Mouse (Mus musculus) neural tube, embryonic 14.5 days (tissue): ENCODE measurements around the gene S100a1. TPM values are rescaled to one million over a fixed set of nuclear protein-coding genes. Genes with fewer than 3 reads are reported as not detected.
A peak's percentile ranks its signal among the peaks of the same experiment; 100 is the strongest.

Source experiments
- ATAC-seq: fragments of 200-750 bp; cut with Nextera tagmentation; 2 replicates; pipeline ENCODE4 v1.8.0; 2017; ENCODE audit warnings: low read depth, mild to moderate bottlenecking, moderate TSS enrichment, moderate library complexity
- H3K27ac ChIP-seq: fragments of 300-500 bp; sonication (generic); 2 replicates; pipeline ENCODE4 v1.5.1; 2014; ENCODE audit warnings: low read depth, mild to moderate bottlenecking, control low read depth, low read length, moderate library complexity, mixed read lengths
- H3K27me3 ChIP-seq: fragments of 300-500 bp; sonication (generic); 2 replicates; pipeline ENCODE4 v1.6.1; 2014; ENCODE audit warnings: low read length; ENCODE audit not compliant: control insufficient read depth, insufficient read depth
- H3K36me3 ChIP-seq: fragments of 300-500 bp; sonication (generic); 2 replicates; pipeline ENCODE4 v1.6.1; 2014; ENCODE audit warnings: low read length, mixed read lengths; ENCODE audit not compliant: control insufficient read depth, insufficient read depth
- H3K4me1 ChIP-seq: fragments of 300-500 bp; sonication (generic); 2 replicates; pipeline ENCODE4 v1.6.1; 2014; ENCODE audit warnings: low read length; ENCODE audit not compliant: control insufficient read depth, insufficient read depth
- H3K4me2 ChIP-seq: fragments of 300-500 bp; sonication (generic); 2 replicates; pipeline ENCODE4 v1.6.1; 2014; ENCODE audit warnings: mild to moderate bottlenecking, low read depth, low read length, control low read depth
- H3K4me3 ChIP-seq: fragments of 300-500 bp; sonication (generic); 2 replicates; pipeline ENCODE4 v1.5.1; 2014; ENCODE audit warnings: low read depth, low read length, control low read depth, mixed read lengths
- H3K9ac ChIP-seq: fragments of 300-500 bp; sonication (generic); replicated peaks from 2 replicates; pipeline ENCODE4 v1.6.1; 2014; ENCODE audit warnings: low read depth, mild to moderate bottlenecking, control low read depth, low read length, mixed read lengths
- H3K9me3 ChIP-seq: fragments of 300-500 bp; sonication (generic); 2 replicates; pipeline ENCODE4 v1.6.1; 2016; ENCODE audit warnings: low read length; ENCODE audit not compliant: control insufficient read depth
- WGBS: fragments of 180-500 bp; shearing (Covaris S2); extraction: QIAGEN DNeasy Blood & Tissue Kit; methylation state at CpG from one replicate; pipeline ENCODE4 v1.1.7; 2014; 5-methylcytosine and 5-hydroxymethylcytosine counted together
- polyA plus RNA-seq: library from polyadenylated mRNA; unstranded; fragments of >200 nt; fragmentation: Nextera tagmentation; extraction: Ambion mirVana; gene quantifications from 2 replicates; pipeline ENCODE4 v1.2.1, GENCODE M21; 2014

Gene S100a1
- polyA plus RNA-seq, 1 experiment from 2014 or later, result 18.6 TPM

DNA sequence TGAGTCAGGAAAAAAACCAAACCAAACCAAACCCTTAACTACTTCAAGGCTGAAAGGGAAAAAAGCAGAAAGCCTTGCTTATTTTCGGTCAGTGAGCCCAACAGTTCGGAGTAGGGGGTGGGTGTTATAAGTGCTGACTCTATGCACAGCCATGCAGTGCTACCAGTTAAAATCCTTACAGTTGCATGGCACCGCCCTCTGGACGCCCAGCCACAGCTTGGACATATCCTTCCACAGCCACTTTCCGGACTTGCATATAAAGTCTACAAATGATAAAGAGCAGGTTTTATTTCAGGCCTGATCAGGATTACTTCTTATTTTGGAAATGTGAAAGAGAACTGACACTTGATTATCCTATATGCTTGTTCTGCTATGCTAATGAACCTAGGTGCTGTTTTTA lies 9.0 kb downstream of the S100a1 start:
- 90% methylated on average over 5 of the region's 5 CpGs for WGBS
- Histone ChIP-seq H3K27ac (no peak overlapping the region), H3K9me3 (no peaks in the 10 kb centered on the region), H3K4me2 (no peak overlapping the region), H3K36me3 (peaks cover 55% of the 10 kb centered on the region), H3K9ac (no peak overlapping the region), H3K4me1 (peaks cover 25% of the 10 kb centered on the region), H3K4me3 (no peak overlapping the region), H3K27me3 (no peaks in the 10 kb centered on the region)
- no peak for ATAC-seq

DNA sequence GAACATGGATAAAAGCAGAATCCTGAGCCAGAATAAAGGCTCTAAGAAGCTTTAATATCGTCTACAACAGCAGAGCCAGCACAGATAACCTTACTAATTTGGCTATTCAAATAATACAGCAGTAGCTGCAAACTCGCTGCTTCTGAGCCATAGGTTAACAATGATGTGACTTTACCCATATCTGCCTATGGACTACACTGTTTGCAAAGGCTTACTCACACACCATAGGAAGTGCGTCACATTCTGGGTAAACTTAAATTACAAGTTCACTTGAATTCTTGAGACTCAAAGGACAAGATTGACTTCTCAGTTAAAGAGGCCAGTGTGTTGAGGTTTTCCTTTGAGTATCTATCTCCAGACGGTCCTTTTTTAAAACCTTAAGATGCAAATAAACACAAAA lies 10.7 kb downstream of the S100a1 start:
- WGBS, result 91% methylated on average over 4 of the region's 4 CpGs

DNA sequence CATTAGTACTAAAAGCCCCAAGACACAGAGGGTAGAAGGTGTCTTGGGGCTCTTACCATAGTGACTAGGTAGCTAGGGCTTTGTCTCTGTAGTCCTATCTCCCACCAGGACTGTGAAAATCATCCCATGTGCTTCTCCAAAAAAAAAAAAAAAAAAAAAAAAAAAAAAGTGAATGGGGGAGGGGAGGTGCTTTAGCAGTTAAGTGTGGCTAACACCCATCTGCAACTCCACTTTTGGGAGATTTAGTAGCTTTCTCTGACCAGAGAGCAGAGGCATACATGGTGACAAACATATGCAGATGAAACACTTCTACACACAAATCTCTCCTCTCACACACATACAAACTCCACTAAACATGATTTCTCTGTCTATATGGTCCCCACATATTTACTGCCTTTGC lies 16.6 kb downstream of the S100a1 start:
- Histone ChIP-seq H3K9ac (no peak overlapping the region), H3K36me3 (peaks cover 42% of the 10 kb centered on the region), H3K4me3 (no peak overlapping the region), H3K4me2 (no peak overlapping the region), H3K4me1 (no peaks in the 10 kb centered on the region), H3K27ac (no peak overlapping the region), H3K9me3 (no peaks in the 10 kb centered on the region), H3K27me3 (no peaks in the 10 kb centered on the region)
- ATAC-seq, result no peak

More for the DNA sequence above, 10.7 kb downstream of the S100a1 start:
- no peak overlapping the region for H3K4me2 ChIP-seq
- H3K9ac ChIP-seq, result no peak overlapping the region
- H3K27ac ChIP-seq, result no peak overlapping the region
- no peaks in the 10 kb centered on the region for H3K27me3 ChIP-seq
- no peak overlapping the region for H3K4me3 ChIP-seq
- peaks cover 63% of the 10 kb centered on the region for H3K36me3 ChIP-seq
- peaks cover 25% of the 10 kb centered on the region for H3K4me1 ChIP-seq
- no peak for ATAC-seq
- no peaks in the 10 kb centered on the region for H3K9me3 ChIP-seq

DNA sequence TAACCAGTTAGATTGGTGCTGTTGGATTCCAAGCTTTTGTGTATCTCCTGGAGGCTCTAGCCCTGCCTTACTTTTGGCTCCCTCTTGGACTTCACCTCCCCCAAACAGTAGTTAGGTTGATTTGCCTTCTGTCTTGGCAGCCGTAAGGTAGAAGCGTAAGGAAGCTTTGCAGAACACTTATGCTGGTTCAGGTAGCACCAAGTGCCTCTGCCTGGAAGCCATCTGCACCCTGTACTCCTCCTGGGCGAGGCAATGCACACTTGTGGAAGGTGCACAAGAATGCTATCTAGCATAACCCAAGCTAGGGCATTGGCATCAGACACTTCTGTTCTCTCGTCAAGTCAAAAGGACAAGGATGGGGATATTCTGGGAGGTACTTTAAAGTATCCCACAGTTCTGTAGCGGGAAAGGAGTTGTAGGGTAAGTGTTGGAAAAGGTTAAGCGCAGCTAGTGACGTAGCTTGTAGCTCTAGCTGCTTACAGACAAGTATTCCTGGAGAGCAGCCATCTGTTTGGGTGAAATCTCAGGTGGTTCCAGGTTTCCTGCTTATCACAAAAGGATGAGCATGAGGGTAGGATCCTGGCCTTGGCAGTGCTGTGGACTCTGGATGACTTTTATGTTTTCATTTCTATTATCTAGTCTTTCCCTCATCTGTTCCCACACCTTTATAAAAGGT lies 18.2 kb downstream of the S100a1 start:
- Histone ChIP-seq H3K4me2 (no peak overlapping the region), H3K4me3 (no peak overlapping the region), H3K27ac (no peak overlapping the region), H3K4me1 (no peaks in the 10 kb centered on the region), H3K27me3 (no peaks in the 10 kb centered on the region), H3K36me3 (peaks cover 28% of the 10 kb centered on the region), H3K9ac (no peak overlapping the region), H3K9me3 (no peaks in the 10 kb centered on the region)
- ATAC-seq, result no peak
- 94% methylated on average over 7 of the region's 7 CpGs for WGBS

DNA sequence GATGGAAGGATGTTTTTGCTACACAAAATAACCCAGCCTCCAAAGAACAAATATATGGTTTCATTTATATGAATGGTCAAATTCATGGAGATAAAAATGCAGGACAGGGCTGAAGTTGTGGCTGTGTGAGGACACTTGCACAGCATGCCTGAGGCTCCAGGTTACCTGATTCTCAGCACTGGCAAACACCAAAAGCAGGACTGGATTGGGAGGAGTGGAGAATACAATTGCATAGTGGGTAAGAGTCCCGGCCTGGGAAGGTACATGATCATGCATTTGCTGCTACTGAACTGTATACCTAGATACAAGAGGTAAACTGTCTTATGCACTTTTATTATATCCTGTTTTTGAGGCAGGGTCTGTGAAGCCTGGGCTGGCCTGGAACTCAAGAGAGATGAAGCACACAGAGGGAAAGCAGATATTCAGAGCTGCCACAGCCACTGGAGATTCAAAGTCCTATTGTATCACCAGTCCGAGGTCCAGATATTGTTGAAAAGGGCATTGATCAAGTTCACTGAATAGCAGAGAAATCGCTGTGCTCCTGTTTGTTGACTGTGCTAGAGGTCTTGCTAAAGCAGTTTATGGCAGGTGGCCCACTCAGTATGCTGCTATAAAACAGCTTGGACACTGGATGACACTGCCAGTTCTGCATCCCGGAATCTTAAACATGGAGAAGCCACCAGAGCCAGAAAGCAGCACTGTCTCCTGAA lies 20.2 kb downstream of the S100a1 start:
- H3K4me3 ChIP-seq, result no peak overlapping the region
- H3K4me2 ChIP-seq, result no peak overlapping the region
- no peaks in the 10 kb centered on the region for H3K9me3 ChIP-seq
- no peaks in the 10 kb centered on the region for H3K27me3 ChIP-seq
- H3K36me3 ChIP-seq, result peaks cover 30% of the 10 kb centered on the region
- 46% methylated on average over 4 of the region's 4 CpGs for WGBS
- no peak for ATAC-seq
- peaks cover 7% of the 10 kb centered on the region; the same call in 1 of the 2 replicates for H3K4me1 ChIP-seq
- H3K9ac ChIP-seq, result no peak overlapping the region
- no peak overlapping the region for H3K27ac ChIP-seq

DNA sequence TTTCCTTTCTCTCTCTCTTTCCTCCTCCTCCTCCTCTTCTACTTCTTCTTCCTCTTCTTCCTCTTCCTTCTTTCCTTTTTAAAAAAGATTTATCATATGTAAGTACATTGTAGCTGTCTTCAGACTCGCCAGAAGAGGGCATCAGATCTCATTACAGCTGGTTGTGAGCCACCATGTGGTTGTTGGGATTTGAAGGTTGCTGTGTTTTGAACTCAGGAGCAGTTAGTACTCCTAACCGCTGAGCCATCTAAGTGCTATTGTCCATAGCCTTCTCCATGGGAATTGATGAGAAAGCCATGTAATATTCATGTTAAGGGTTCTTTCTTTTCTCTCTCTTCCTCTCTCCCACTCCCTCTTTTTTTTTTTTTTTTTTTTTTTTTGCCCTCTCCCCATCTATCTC lies 22.8 kb downstream of the S100a1 start:
- H3K9ac ChIP-seq, result no peak overlapping the region
- H3K4me1 ChIP-seq, result peaks cover 7% of the 10 kb centered on the region; the same call in 1 of the 2 replicates
- ATAC-seq, result no peak
- H3K4me3 ChIP-seq, result no peak overlapping the region
- H3K27ac ChIP-seq, result no peak overlapping the region
- no peaks in the 10 kb centered on the region for H3K9me3 ChIP-seq
- 42% methylated on average over 2 of the region's 2 CpGs for whole genome bisulfite sequencing
- peaks cover 38% of the 10 kb centered on the region for H3K36me3 ChIP-seq
- no peaks in the 10 kb centered on the region for H3K27me3 ChIP-seq
- H3K4me2 ChIP-seq, result no peak overlapping the region

DNA sequence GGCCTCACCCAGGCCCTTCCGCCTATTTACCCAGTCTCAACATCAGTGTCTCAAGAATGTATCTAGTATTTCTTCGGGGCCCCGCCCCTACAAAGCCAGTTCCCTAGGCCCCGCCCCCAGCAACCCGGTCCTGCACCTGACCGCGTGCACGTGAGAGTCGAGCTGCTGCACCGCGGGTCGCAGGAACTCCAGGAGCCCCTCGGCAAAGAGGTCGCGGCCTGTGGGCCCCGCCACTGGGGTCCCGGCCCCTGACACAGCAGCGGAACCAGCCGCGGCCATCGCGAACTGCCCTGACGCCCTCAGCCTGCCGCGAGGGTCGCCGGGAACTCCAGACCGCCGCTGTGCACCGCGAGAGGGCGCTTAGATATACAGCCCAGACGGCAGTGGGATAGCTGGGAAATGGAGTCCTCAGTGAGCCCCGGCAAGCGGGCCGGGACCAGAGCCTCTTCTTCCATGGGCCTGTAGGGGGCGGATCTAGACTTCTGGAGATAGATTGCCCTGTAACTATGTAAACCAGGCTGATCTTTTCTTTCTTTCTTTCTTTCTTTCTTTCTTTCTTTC lies 23.4 kb downstream of the S100a1 start, which contains the start of gene Snapin:
Snapin (minus strand) TSS at position 338 of the 561 bp plus-strand sequence.
- WGBS, result under 1% methylated on average over 37 of the region's 37 CpGs
- peak within 1 kb of the TSS; percentile 74 for H3K9ac ChIP-seq
- peak; percentile 98 for ATAC-seq
- peak within 1 kb of the TSS; percentile 73 for H3K4me3 ChIP-seq
- H3K4me2 ChIP-seq, result peak within 1 kb of the TSS; percentile 64
- H3K36me3 ChIP-seq, result peaks cover 39% of the 10 kb centered on the region
- 0 out of 2 replicates have a peak within 1 kb of the TSS, but pooled peaks have one; percentile 55 for H3K27ac ChIP-seq
- H3K9me3 ChIP-seq, result no peaks in the 10 kb centered on the region
- H3K4me1 ChIP-seq, result peaks cover 7% of the 10 kb centered on the region; the same call in 1 of the 2 replicates
- H3K27me3 ChIP-seq, result no peaks in the 10 kb centered on the region

DNA sequence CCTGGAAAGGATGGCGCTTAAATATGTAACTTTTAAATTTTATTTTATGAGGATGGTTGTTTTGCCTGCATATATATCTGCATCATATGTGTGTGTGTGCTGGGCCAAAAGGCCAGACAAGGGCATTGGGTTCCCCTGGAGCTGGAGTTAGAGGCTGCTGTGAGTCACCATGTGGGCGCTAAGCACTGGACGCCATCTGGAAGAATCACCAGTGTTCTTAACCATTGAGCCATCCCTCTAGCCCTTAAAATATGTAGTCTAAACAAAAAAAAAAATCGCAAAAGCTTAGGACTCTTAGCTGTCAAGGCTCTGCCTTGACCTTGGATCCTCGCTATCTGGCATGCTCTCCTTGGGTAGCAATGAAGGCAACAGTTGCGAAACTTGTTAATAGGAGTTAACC lies 25.6 kb downstream of the S100a1 start:
- ATAC-seq, result no peak
- Histone ChIP-seq H3K4me2 (no peak overlapping the region), H3K27me3 (no peaks in the 10 kb centered on the region), H3K36me3 (peaks cover 55% of the 10 kb centered on the region), H3K9me3 (no peaks in the 10 kb centered on the region), H3K4me1 (peaks cover 7% of the 10 kb centered on the region; the same call in 1 of the 2 replicates), H3K27ac (no peak overlapping the region), H3K9ac (no peak overlapping the region), H3K4me3 (no peak overlapping the region)
- 93% methylated on average over 6 of the region's 6 CpGs for WGBS

DNA sequence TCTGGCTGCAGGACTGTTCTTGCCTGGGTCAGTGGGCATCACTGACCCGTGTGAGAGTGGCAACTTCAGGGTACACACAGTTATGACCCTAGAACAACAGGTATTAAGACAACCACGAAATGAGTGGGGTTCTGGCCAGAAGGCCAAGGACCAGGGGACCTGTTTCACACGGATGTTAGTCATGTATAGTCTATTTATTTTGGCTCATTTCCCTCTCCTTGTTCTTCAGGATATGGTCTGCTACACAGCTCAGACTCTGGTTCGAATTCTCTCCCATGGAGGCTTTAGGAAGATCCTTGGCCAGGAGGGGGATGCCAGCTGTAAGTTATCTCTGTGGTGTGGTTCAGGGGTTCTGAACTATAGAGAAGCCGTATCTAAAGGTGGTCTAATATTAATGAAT lies 27.2 kb downstream of the S100a1 start:
- no peaks in the 10 kb centered on the region for H3K9me3 ChIP-seq
- H3K27me3 ChIP-seq, result no peaks in the 10 kb centered on the region
- H3K9ac ChIP-seq, result no peak overlapping the region
- WGBS, result 85% methylated on average over 5 of the region's 5 CpGs
- H3K4me1 ChIP-seq, result peaks cover 7% of the 10 kb centered on the region; the same call in 1 of the 2 replicates
- peaks cover 69% of the 10 kb centered on the region for H3K36me3 ChIP-seq
- no peak overlapping the region for H3K4me2 ChIP-seq
- H3K27ac ChIP-seq, result no peak overlapping the region
- no peak overlapping the region for H3K4me3 ChIP-seq
- ATAC-seq, result no peak
